Mouse (Mus musculus) intestine, postnatal 0 days (tissue): ENCODE measurements around the gene Etnk2. TPM values are rescaled to one million over a fixed set of nuclear protein-coding genes. Genes with fewer than 3 reads are reported as not detected.

Source experiments
- ATAC-seq: fragments of 200-750 bp; cut with Nextera tagmentation; 2 replicates; pipeline ENCODE4 v1.8.0; 2017; ENCODE audit warnings: mild to moderate bottlenecking, moderate TSS enrichment, moderate library complexity
- H3K27ac ChIP-seq: fragments of 300-500 bp; sonication (generic); 2 replicates; pipeline ENCODE4 v1.5.1; 2014; ENCODE audit warnings: mild to moderate bottlenecking, low read depth, low read length, moderate library complexity
- H3K27me3 ChIP-seq: fragments of 300-500 bp; sonication (generic); replicated peaks from 2 replicates; pipeline ENCODE4 v1.6.1; 2014; ENCODE audit warnings: low read length, mixed read lengths; ENCODE audit not compliant: control insufficient read depth, insufficient read depth
- H3K36me3 ChIP-seq: fragments of 300-500 bp; sonication (generic); 2 replicates; pipeline ENCODE4 v1.6.1; 2014; ENCODE audit warnings: mild to moderate bottlenecking, moderate library complexity; ENCODE audit not compliant: control insufficient read depth, insufficient read depth
- H3K4me1 ChIP-seq: fragments of 300-500 bp; sonication (generic); replicated peaks from 2 replicates; pipeline ENCODE4 v1.6.1; 2014; ENCODE audit warnings: antibody characterized with exemption, low read length, mixed read lengths; ENCODE audit not compliant: control insufficient read depth, insufficient read depth
- H3K4me2 ChIP-seq: fragments of 300-500 bp; sonication (generic); replicated peaks from 2 replicates; pipeline ENCODE4 v1.6.1; 2014; ENCODE audit warnings: low read depth, mild to moderate bottlenecking, moderate library complexity
- H3K4me3 ChIP-seq: fragments of 300-500 bp; sonication (generic); 2 replicates; pipeline ENCODE4 v1.5.1; 2014; ENCODE audit warnings: low read depth, low read length
- H3K9ac ChIP-seq: fragments of 300-500 bp; sonication (generic); 2 replicates; pipeline ENCODE4 v1.6.1; 2014; ENCODE audit warnings: mild to moderate bottlenecking, low read depth, low read length
- H3K9me3 ChIP-seq: fragments of 300-500 bp; sonication (generic); 2 replicates; pipeline ENCODE4 v1.6.1; 2016; ENCODE audit warnings: mixed run types; ENCODE audit not compliant: control insufficient read depth
- CTCF ChIP-seq: sonication (generic); IDR thresholded peaks from 2 replicates; pipeline ENCODE4 v1.5.1; 2016; ENCODE audit warnings: low read depth, mild to moderate bottlenecking, control low read depth, antibody characterized with exemption, moderate library complexity
- WGBS: fragments of 180-500 bp; shearing (Covaris S2); extraction: QIAGEN DNeasy Blood & Tissue Kit; methylation state at CpG from one replicate; pipeline ENCODE4 v1.1.7; 2014; 5-methylcytosine and 5-hydroxymethylcytosine counted together
- polyA plus RNA-seq: library from polyadenylated mRNA; unstranded; fragments of >200 nt; fragmentation: Nextera tagmentation; extraction: Ambion mirVana; gene quantifications from 2 replicates; pipeline ENCODE4 v1.2.1, GENCODE M21; 2015

The Etnk2 gene
- polyA plus RNA-seq, 1 experiment from 2014 or later: 6.0 TPM

DNA sequence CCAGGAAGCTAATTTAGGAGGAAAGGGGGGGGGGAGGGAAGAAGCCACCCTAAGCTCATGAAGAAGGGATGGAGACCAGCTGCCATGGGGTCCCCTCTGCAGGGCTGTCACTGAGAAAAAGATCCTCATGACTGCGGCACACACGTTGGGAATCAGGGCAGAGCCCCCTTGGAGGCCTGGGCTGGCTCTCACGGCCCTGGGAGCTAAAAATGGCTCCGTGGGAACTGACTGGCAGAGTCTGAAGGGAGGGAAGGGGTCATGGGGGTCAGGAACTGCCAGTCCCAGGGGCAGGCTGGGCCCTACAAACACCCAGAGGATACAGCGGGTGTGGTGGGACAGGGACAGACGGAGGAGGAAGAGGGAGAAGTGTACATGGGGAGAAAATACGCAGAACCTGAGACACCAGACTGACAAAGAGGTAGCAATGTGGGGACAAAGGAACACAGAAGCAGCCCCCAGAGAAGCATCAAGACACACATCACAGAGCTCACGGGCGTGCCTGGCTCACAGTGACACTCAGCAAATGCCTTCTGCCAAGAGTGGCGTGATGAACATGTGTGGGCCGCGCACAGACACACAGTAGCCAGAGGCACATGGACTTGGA is 19.3 kb downstream of the Etnk2 start:
- Histone ChIP-seq H3K4me2 (no peak overlapping the region), H3K9me3 (no peaks in the 10 kb centered on the region), H3K27me3 (no peaks in the 10 kb centered on the region), H3K36me3 (peaks cover 49% of the 10 kb centered on the region), H3K4me1 (no peaks in the 10 kb centered on the region), H3K9ac (no peak overlapping the region), H3K27ac (no peak overlapping the region), H3K4me3 (no peak overlapping the region)
- WGBS: 63% methylated on average over 12 of the region's 12 CpGs
- TF ChIP-seq CTCF: no peak
- ATAC-seq: no peak

DNA sequence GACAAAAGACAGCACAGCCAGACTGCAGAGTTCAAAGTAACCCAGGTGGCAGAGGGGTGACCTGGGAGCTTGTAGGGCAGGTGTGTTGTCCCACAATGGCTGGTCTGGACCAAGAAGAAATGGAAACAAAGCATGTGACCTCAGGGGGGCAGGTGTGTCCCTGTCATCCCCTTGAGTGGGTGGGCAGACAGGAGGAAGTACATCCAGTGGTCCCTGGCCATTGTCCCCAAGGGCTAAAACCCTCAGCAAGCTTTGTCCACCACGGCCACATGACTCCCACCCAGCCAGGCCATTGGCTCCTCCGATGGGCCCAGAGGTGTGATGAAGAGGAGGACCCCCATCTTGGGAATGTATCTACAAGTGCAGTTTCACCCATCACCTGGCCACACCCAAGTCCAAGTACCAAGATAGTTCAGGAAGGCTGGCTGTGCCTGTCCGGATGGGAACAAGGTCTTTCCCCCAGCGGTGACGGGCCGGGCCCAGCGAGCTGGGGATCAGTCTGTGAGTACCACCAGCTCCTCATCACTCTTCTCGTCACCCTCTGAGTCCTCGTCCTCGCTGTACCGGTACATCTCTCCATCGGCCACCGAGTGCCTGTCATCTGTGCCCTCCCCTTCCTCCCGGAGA is 19.9 kb downstream of the Etnk2 start:
- Histone ChIP-seq H3K27me3 (no peaks in the 10 kb centered on the region), H3K4me2 (no peak overlapping the region), H3K9ac (no peak overlapping the region), H3K27ac (no peak overlapping the region), H3K4me1 (no peaks in the 10 kb centered on the region), H3K4me3 (no peak overlapping the region), H3K36me3 (peaks cover 55% of the 10 kb centered on the region), H3K9me3 (no peaks in the 10 kb centered on the region)
- 90% methylated on average over 14 of the region's 14 CpGs for WGBS
- ATAC-seq: no peak
- no peak for TF ChIP-seq CTCF

DNA sequence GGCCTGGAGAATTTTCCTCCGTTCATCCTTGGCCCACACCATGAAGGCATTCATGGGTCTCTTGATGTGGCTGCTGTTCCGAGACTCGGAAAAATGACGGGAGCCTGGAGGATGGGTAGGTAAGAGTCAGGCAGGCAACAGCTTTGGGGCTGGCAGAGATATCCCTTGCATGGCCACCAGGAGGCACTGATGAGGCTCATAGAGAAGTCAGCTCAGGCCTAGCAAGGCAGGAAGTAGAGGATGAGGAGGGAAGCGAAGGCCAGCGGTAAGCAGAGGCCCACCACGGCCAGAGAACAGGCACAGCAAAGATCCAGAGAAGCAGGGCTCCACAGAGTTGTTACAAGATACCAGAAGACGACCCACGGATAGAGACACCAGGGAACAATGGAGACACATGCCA is 22.1 kb downstream of the Etnk2 start:
- no peak overlapping the region for H3K9ac ChIP-seq
- H3K27ac ChIP-seq: no peak overlapping the region
- no peaks in the 10 kb centered on the region for H3K27me3 ChIP-seq
- H3K4me2 ChIP-seq: 0 out of 2 replicates have a peak overlapping the region, but pooled peaks have one; percentile 6
- H3K36me3 ChIP-seq: peaks cover 76% of the 10 kb centered on the region
- H3K4me3 ChIP-seq: no peak overlapping the region
- 41% methylated on average over 9 of the region's 9 CpGs for WGBS
- peak; percentile 94 for TF ChIP-seq CTCF
- H3K9me3 ChIP-seq: no peaks in the 10 kb centered on the region
- ATAC-seq: no peak
- no peaks in the 10 kb centered on the region for H3K4me1 ChIP-seq

DNA sequence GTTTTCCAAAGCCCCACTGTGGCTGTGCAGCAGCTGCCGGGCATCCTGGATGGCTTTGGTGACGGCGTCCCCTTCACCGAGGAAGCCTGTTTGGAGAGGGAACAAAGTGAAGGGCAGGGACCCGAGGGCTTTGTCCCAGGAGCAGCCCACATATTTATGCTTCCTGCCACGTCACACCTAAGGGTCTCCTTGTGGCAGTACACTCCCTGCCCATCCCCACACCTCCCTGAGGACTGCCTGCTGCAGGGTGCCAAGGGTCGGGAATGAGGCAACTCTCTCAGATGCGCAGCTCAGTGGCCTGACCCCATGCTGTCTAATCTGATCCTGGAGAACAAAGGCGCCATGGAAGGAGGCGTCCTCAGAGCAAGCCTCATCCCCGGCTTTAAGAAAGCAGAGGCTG is 22.8 kb downstream of the Etnk2 start:
- Histone ChIP-seq H3K36me3 (peaks cover 82% of the 10 kb centered on the region), H3K4me1 (no peaks in the 10 kb centered on the region), H3K9ac (no peak overlapping the region), H3K27ac (no peak overlapping the region), H3K4me3 (no peak overlapping the region), H3K9me3 (no peaks in the 10 kb centered on the region), H3K27me3 (no peaks in the 10 kb centered on the region), H3K4me2 (no peak overlapping the region)
- TF ChIP-seq CTCF: no peak
- no peak for ATAC-seq
- WGBS: 78% methylated on average over 11 of the region's 11 CpGs

DNA sequence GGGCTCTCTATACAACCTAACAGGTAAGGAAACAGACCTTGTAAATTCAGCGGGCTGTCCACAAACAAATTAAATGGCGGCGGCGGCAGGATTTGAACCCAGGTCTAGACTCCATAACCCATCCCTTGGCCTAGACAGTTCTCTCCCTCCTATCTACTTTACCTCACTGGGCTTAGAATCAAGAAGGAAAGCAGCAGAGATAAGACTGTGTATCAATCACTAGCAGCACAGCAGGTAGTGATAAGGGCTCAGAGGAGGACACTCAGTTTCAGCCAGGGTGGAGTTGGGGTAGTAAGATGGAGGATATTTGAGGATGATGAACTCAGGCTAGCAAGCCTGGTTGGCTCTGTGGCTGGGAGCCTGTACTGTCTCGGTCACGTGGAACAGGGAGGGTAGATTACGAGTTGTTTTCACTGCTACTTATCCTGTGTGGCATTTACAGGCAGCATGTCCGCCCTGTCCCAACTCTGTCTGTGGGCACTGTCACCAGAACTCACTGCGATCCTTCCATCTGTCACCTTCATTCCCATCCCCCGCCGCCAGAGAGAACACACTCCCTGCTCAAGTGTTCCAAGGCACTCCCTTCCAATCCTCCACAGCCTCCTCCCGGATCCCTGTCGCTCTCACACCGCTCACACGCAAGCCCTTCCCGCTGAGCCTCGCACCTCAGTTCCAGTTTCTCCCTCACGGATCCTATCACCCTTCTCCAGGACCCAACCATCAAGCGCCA is 24.3 kb downstream of the Etnk2 start:
- ATAC-seq: no peak
- H3K36me3 ChIP-seq: peaks cover 96% of the 10 kb centered on the region
- no peak overlapping the region for H3K4me2 ChIP-seq

DNA sequence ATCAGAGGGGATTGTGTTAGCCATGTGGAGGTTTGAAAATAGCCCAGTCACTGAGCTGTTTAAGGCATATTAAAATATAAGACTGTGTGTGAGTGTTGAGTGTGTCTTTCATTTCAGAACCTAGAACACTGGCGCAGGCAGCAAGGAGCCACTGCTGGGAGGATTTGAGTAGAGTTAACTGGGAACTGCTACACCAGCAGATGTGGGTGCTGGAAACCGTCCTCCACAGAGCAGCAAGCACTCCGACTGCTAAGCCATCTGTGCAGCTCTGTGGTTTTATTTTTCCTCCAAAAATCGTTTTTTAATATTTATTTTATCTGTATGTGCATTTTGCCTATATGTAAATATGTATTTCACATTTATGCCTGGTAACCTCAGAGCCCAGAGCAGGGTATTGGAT is 31.3 kb downstream of the Etnk2 start:
- 74% methylated on average over 4 of the region's 4 CpGs for WGBS
- peaks cover 33% of the 10 kb centered on the region for H3K36me3 ChIP-seq
- no peaks in the 10 kb centered on the region for H3K9me3 ChIP-seq
- ATAC-seq: no peak
- no peak overlapping the region for H3K4me2 ChIP-seq
- H3K4me1 ChIP-seq: 0 out of 2 replicates have a peak, but pooled peaks cover 3% of the 10 kb centered on the region
- no peak overlapping the region for H3K27ac ChIP-seq
- no peak overlapping the region for H3K9ac ChIP-seq
- no peaks in the 10 kb centered on the region for H3K27me3 ChIP-seq
- no peak overlapping the region for H3K4me3 ChIP-seq
- no peak for TF ChIP-seq CTCF

More for the DNA sequence above, 24.3 kb downstream of the Etnk2 start:
- H3K27ac ChIP-seq: no peak overlapping the region
- no peaks in the 10 kb centered on the region for H3K27me3 ChIP-seq
- H3K4me1 ChIP-seq: no peaks in the 10 kb centered on the region
- H3K9me3 ChIP-seq: no peaks in the 10 kb centered on the region
- no peak overlapping the region for H3K4me3 ChIP-seq
- 70% methylated on average over 19 of the region's 19 CpGs for WGBS
- no peak overlapping the region for H3K9ac ChIP-seq
- TF ChIP-seq CTCF: no peak
